Mouse (Mus musculus) CD4-positive naive resting alpha-beta T cell, adult 57 days (primary cell): ENCODE data around the gene Gsn. TPM values are rescaled to one million over a fixed set of nuclear protein-coding genes. Genes with fewer than 3 reads are reported as not detected.

Source experiments
- total RNA-seq: library from RNA; stranded (reverse); gene quantifications from one replicate; pipeline ENCODE4 v1.2.4, GENCODE M21; 2023

Gsn gene
- 24.5 TPM for total RNA-seq

GRCm38 (mm10) chr2:35255885-35256833 lies at the start of gene Gsn:
Gene Gsn (plus strand): TSS chr2:35256380.

GRCm38 (mm10) chr2:35336388-35337280 lies 80.5 kb downstream of the Gsn start, which contains the start of gene Stom:
Gene Stom (minus strand): TSS chr2:35336976.

Other genes starting within 250 kb of the Gsn start
- not detected for gene Hc, start 194.9 kb upstream of the Gsn start, total RNA-seq
- gene AI182371, start 154.8 kb upstream of the Gsn start, total RNA-seq = 0.68 TPM
- 118 TPM for gene Cntrl, start 146.9 kb upstream of the Gsn start, total RNA-seq
- 174 TPM for gene Rab14, start 55.3 kb upstream of the Gsn start, total RNA-seq
- 3.1 TPM for gene Stom, start 80.6 kb downstream of the Gsn start, total RNA-seq
- not detected for gene 4930568D16Rik, start 111.3 kb downstream of the Gsn start, total RNA-seq
- gene 4930402F06Rik, start 140.8 kb downstream of the Gsn start, total RNA-seq = not detected
- 14.8 TPM for gene Ggta1, start 206.9 kb downstream of the Gsn start, total RNA-seq